In genomic region chr14:75716410-75716809, GRCm38 (mm10) we compare ENCODE assay signal across 34 mouse cellular contexts.
"Had no signal": no experiment of that assay in that cellular context is flagged by ENCODE, and none has a peak within 500 bp of the region (broad histone marks: within the 10 kb centered on the region; RNA-seq: fewer than 3 reads in every experiment).

No protein-coding gene starts in this region.

- DNase-seq: heart, postnatal 10 days; heart, postnatal 14 days; heart, postnatal 36 days; kidney, adult 11 months; kidney, adult 18-20 months; kidney, adult 2 months; kidney, adult 8-10 months; kidney, adult 9 months; kidney, postnatal 10 days; kidney, postnatal 14 days; kidney, postnatal 25 days; kidney, postnatal 36 days; kidney, postnatal 4 days; layer of hippocampus, adult 9-11 months; layer of hippocampus, postnatal 36 days had no signal

- H3K9me3 ChIP-seq: heart, embryonic 12.5 days; heart, embryonic 13.5 days; heart, embryonic 15.5 days; hindbrain, embryonic 10.5 days; hindbrain, embryonic 12.5 days; hindbrain, embryonic 13.5 days; hindbrain, embryonic 15.5 days; intestine, embryonic 15.5 days; kidney, embryonic 15.5 days had no signal

- ATAC-seq: hindbrain, embryonic 16.5 days; hindbrain, postnatal 0 days; inflammation-experienced regulatory T-cells, adult 6 months; intestine, embryonic 15.5 days; intestine, embryonic 16.5 days; intestine, postnatal 0 days had no signal

- H3K4me1 ChIP-seq: heart, embryonic 12.5 days; hindbrain, embryonic 10.5 days; hindbrain, embryonic 12.5 days; hindbrain, embryonic 13.5 days; hindbrain, embryonic 15.5 days; intestine, embryonic 15.5 days; kidney, embryonic 15.5 days had no signal

- H3K4me3 ChIP-seq: heart, embryonic 12.5 days; heart, embryonic 13.5 days; heart, embryonic 15.5 days; hindbrain, embryonic 10.5 days; hindbrain, embryonic 12.5 days; hindbrain, embryonic 13.5 days; hindbrain, embryonic 15.5 days; intestine, embryonic 15.5 days; kidney, embryonic 15.5 days; layer of hippocampus, adult 2 months; left cerebral cortex, adult 2 months had no signal

- H3K4me2 ChIP-seq: heart, embryonic 11.5 days; heart, embryonic 12.5 days; heart, embryonic 13.5 days; heart, embryonic 15.5 days; hindbrain, embryonic 12.5 days; hindbrain, embryonic 13.5 days; hindbrain, embryonic 14.5 days; hindbrain, embryonic 15.5 days; intestine, embryonic 15.5 days; kidney, embryonic 15.5 days had no signal

- H3K27me3 ChIP-seq: heart, embryonic 12.5 days; heart, embryonic 13.5 days; heart, embryonic 15.5 days; hindbrain, embryonic 12.5 days; hindbrain, embryonic 13.5 days; hindbrain, embryonic 15.5 days; intestine, embryonic 15.5 days; kidney, embryonic 15.5 days had no signal

- H3K27ac ChIP-seq: heart, embryonic 13.5 days; heart, embryonic 15.5 days; hindbrain, embryonic 10.5 days; hindbrain, embryonic 12.5 days; hindbrain, embryonic 13.5 days; hindbrain, embryonic 14.5 days; hindbrain, embryonic 15.5 days; hindbrain, postnatal 0 days; intestine, embryonic 15.5 days; kidney, embryonic 15.5 days; kidney, postnatal 0 days; layer of hippocampus, adult 2 months; left cerebral cortex, adult 2 months had no signal

- H3K9ac ChIP-seq: heart, embryonic 12.5 days; heart, embryonic 13.5 days; heart, embryonic 15.5 days; hindbrain, embryonic 12.5 days; hindbrain, embryonic 13.5 days; hindbrain, embryonic 14.5 days; hindbrain, embryonic 15.5 days; intestine, embryonic 15.5 days; kidney, embryonic 15.5 days had no signal
